Mouse (Mus musculus): Measurements from ENCODE around the gene Pum3. TPM values are rescaled to one million over a fixed set of nuclear protein-coding genes. Genes with fewer than 3 reads are reported as not detected.
"Not testable (repeated sequence)": the region's sequence is repeated elsewhere in the genome, so short reads cannot be mapped to it uniquely, and the experiment has no call there.

Gene Pum3
- polyA plus RNA-seq, 1 experiment from 2014 or later = 59.2 TPM

DNA sequence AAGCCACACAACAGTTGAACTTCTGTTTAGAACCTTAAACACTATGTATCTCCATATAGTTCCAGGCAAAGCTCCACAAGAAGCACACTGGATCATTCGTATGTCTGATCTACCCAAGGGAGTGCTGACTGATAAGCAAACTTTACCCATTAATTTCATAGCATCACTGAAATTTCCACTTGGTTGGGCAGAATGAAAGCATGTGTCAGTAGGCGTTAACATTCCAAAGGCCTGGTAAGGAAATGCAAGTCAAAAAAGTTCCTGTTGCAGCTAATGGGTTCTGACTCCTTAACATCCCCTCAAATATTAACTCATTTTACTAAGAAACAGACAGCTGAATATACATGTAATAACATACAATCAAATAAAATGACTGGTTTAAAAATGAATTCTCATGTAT is 37.2 kb downstream of the Pum3 start:
- H3K9me3 ChIP-seq (replicated peaks) = no peaks in the 10 kb centered on the region
- no peak overlapping the region for H3K9ac ChIP-seq
- H3K4me3 ChIP-seq (replicated peaks) = no peak overlapping the region
- H3K27ac ChIP-seq = no peak overlapping the region
- no peak overlapping the region for H3K4me2 ChIP-seq
- ATAC-seq (ENCODE audit: low read depth) (no peak), DNase-seq (no peak)
- H3K27me3 ChIP-seq = no peaks in the 10 kb centered on the region
- no peaks in the 10 kb centered on the region for H3K4me1 ChIP-seq (replicated peaks)
- peaks cover 91% of the 10 kb centered on the region for H3K36me3 ChIP-seq
- WGBS (ENCODE audit: insufficient replicate concordance) = 68% methylated on average over 2 of the region's 2 CpGs

DNA sequence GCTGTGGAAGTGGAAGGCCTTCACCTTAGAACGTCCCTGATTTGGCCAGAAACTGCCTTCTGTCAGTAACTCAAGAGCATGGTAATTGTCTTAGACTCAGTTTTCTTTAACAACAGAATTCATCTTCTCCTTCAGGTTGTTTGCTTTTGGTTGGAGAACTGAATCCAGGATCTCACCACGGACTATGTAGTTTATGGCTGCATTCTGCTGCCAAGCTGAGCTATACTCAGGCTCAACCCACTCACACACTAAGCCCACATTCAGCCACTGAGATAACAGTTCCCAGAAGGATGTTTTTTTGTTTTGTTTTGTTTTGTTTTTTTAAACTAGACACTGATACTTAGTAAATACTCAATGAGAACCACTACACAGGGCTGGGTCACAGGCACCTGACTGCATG is 38.3 kb downstream of the Pum3 start:
- no peak for DNase-seq
- 76% methylated on average over 2 of the region's 2 CpGs for WGBS (ENCODE audit: insufficient replicate concordance)
- no peak overlapping the region for H3K9ac ChIP-seq
- no peak overlapping the region for H3K27ac ChIP-seq
- H3K27me3 ChIP-seq = no peaks in the 10 kb centered on the region
- H3K4me1 ChIP-seq (replicated peaks) = no peaks in the 10 kb centered on the region
- peaks cover 91% of the 10 kb centered on the region for H3K36me3 ChIP-seq
- H3K4me2 ChIP-seq = no peak overlapping the region
- H3K4me3 ChIP-seq (replicated peaks) = no peak overlapping the region
- ATAC-seq (ENCODE audit: low read depth) = no peak
- no peaks in the 10 kb centered on the region for H3K9me3 ChIP-seq (replicated peaks)

DNA sequence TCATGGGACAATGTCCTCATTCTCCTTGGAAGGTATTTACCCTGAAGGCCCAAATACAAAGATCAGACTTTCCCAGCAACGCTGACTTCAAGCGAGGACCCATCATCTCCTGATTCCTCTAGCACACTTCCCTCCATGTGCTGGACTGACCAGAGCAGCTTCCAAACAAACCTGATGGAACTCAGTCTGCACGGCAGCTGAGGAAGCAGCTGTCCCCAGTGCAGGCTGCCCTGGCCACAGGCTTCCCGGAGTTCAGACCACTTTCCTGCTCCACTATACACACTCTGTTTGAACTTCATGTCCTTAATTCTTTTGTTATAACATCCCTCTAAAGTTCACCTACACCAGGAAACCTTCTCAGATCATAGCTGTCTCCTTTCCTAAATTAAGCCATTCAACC is 40.1 kb downstream of the Pum3 start:
- not testable (repeated sequence) for H3K9me3 ChIP-seq (replicated peaks); H3K4me2 ChIP-seq; H3K4me1 ChIP-seq (replicated peaks); DNase-seq; H3K4me3 ChIP-seq (replicated peaks); ATAC-seq (ENCODE audit: low read depth); H3K9ac ChIP-seq; H3K27me3 ChIP-seq; H3K27ac ChIP-seq
- peaks cover 89% of the 10 kb centered on the region for H3K36me3 ChIP-seq
- WGBS (ENCODE audit: insufficient replicate concordance) = 85% methylated on average over 4 of the region's 4 CpGs

DNA sequence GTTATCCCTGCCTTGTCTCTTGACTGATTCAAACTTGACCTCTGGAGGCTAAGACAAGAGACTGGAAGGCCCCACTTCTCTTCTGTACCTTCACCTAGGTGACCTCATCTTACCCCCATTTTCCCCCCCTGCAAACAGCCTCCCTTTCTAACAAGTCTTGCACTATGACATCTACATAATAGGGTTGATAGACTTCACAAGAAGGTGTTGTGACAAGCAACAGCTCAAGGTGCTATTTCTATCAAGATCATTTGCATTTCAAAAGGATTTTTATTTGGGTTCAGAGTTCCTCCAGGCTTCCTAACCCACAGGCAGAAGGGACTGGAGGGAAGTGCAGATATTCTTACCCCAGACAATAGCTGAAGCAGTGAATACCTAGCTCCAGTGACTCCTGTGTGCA is 44.3 kb downstream of the Pum3 start:
- ATAC-seq (ENCODE audit: low read depth) (no peak), DNase-seq (no peak)
- Histone ChIP-seq H3K4me3 (replicated peaks) (no peak overlapping the region), H3K9me3 (replicated peaks) (no peaks in the 10 kb centered on the region), H3K36me3 (peaks cover 54% of the 10 kb centered on the region), H3K27ac (no peak overlapping the region), H3K9ac (no peak overlapping the region), H3K27me3 (no peaks in the 10 kb centered on the region), H3K4me1 (replicated peaks) (no peaks in the 10 kb centered on the region), H3K4me2 (no peak overlapping the region)

DNA sequence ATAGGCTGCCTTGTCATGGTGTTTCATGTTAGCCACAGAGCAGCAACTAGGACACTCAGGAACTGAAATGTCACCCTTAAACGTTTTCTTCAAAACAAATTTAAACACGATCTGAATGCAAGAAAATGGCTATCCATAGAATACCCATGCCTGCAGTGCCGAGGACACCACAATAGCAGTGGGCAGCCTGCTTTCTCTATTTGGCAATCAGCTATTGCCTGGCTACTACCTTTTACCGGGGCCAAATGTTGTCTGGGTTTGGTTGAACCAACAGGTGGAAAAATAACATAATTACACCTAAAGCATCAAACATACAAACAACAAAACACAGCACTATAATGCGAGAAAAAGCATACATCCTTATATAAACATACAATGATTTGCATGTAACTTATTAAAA is 46.4 kb downstream of the Pum3 start:
- no peaks in the 10 kb centered on the region for H3K27me3 ChIP-seq
- H3K4me2 ChIP-seq = no peak overlapping the region
- no peak overlapping the region for H3K27ac ChIP-seq
- WGBS (ENCODE audit: insufficient replicate concordance) = 75% methylated on average over 5 of the region's 5 CpGs
- no peak for DNase-seq
- peaks cover 35% of the 10 kb centered on the region for H3K36me3 ChIP-seq
- H3K9me3 ChIP-seq (replicated peaks) = no peaks in the 10 kb centered on the region
- no peak overlapping the region for H3K4me3 ChIP-seq (replicated peaks)
- no peak for ATAC-seq (ENCODE audit: low read depth)
- no peaks in the 10 kb centered on the region for H3K4me1 ChIP-seq (replicated peaks)
- H3K9ac ChIP-seq = no peak overlapping the region

DNA sequence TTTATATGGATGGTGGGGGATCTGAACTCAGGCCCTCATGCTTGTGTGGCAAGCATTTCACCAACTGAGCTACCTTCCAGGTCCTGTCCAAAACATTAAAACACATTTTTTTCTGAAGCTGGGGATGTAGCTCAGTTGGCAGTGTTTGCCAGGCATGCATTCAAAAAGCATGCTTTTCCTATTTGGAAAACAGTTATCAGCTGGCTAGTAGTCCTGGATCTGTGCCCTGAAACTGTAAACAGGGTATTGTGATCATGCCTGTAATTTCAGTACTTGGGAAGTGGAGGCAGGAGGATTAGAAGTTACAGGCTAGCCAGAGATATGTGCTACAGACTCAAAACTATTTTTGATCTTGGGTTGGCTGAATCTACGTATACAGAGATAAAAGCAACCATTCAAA is 47.5 kb downstream of the Pum3 start:
- H3K4me3 ChIP-seq (replicated peaks) = no peak overlapping the region
- no peaks in the 10 kb centered on the region for H3K9me3 ChIP-seq (replicated peaks)
- ATAC-seq (ENCODE audit: low read depth) = no peak
- H3K4me1 ChIP-seq (replicated peaks) = no peaks in the 10 kb centered on the region
- H3K27ac ChIP-seq = no peak overlapping the region
- H3K36me3 ChIP-seq = peaks cover 24% of the 10 kb centered on the region
- no peak for DNase-seq
- H3K9ac ChIP-seq = no peak overlapping the region
- H3K27me3 ChIP-seq = no peaks in the 10 kb centered on the region
- 75% methylated on average over 1 of the region's 1 CpGs for WGBS (ENCODE audit: insufficient replicate concordance)
- H3K4me2 ChIP-seq = no peak overlapping the region

DNA sequence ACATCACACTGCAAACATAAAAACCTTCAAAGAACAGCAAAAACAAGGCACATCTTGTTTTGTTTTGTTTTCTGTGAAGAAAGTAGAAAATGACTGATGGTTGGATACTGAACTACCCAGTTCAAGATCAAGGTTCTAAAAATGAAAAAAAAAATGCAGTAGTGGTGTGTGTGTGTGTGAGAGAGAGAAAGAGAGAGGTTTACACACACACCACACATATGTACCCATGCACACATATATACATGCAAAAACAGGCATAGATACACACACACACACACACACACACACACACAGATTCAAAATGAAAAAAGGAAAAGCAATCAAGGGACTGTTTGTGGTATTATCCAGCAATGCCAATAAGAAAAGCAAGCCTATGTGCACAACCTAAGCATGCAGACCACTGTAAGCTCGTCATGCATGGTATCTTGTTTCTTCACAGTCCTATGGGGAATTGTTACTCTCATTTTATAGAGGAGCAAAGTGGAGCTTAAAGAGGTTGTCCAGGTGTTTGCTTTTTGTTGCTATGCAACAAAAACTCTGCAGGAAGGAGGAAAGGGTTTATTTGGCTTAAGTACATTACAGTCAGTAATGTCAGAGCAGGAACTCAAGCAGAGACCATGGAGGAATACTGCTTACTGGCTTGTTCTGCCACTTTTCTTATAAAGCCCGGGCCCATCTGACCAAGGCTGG is 49.8 kb downstream of the Pum3 start:
- no peaks in the 10 kb centered on the region for H3K4me1 ChIP-seq (replicated peaks)
- no peak overlapping the region for H3K4me3 ChIP-seq (replicated peaks)
- no peak overlapping the region for H3K9ac ChIP-seq
- H3K27me3 ChIP-seq = no peaks in the 10 kb centered on the region
- 72% methylated on average over 2 of the region's 2 CpGs for WGBS (ENCODE audit: insufficient replicate concordance)
- ATAC-seq (ENCODE audit: low read depth) = no peak
- 0 out of 2 replicates have a peak, but pooled peaks cover under 1% of the 10 kb centered on the region for H3K36me3 ChIP-seq
- no peak overlapping the region for H3K27ac ChIP-seq
- H3K4me2 ChIP-seq = no peak overlapping the region
- DNase-seq = no peak
- H3K9me3 ChIP-seq (replicated peaks) = no peaks in the 10 kb centered on the region

DNA sequence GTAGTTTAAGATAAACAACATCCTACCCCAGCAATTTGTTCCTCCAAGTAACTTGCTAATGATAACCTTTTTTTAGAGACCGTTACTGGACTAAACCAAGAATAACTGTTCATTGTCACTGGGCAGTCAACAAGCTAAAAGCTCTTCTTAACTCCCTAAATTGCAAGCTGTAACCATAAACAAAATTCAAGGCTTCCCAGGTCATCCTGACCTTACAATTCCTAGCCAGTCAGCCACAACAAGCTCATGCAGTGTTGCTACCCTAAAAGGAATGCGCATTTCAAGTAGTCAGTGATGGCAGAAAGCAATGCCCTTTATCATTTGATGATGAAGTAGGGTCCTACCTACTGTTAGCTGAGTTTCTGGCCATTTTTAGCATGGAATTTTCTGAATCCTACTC is 58.8 kb downstream of the Pum3 start:
- Histone ChIP-seq H3K36me3 (no peaks in the 10 kb centered on the region), H3K4me2 (no peak overlapping the region), H3K27me3 (no peaks in the 10 kb centered on the region), H3K9ac (no peak overlapping the region), H3K9me3 (replicated peaks) (no peaks in the 10 kb centered on the region), H3K27ac (no peak overlapping the region), H3K4me1 (replicated peaks) (no peaks in the 10 kb centered on the region), H3K4me3 (replicated peaks) (no peak overlapping the region)
- ATAC-seq (ENCODE audit: low read depth) (no peak), DNase-seq (no peak)
- 70% methylated on average over 2 of the region's 2 CpGs for WGBS (ENCODE audit: insufficient replicate concordance)

DNA sequence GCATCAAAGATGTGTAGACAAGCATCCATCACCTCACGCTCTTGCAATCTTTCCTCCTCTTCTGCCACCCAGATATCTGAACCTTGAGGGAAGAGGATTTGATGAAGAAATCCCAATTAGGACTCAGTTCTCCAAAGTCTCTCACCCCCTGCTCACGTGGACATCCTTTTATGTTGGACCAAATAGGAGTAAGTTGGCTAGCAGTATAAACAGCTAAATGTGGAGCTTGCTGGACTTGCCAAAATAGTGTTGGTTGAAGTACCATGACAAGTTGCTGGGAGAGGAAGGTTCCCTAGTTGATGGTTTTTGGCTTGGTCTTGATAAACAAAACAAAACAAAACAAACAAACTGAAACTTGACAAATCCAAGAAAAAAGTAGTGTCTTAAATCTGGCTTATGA is 59.5 kb downstream of the Pum3 start:
- H3K27me3 ChIP-seq = no peaks in the 10 kb centered on the region
- DNase-seq (no peak), ATAC-seq (ENCODE audit: low read depth) (no peak)
- H3K4me3 ChIP-seq (replicated peaks) = no peak overlapping the region
- no peaks in the 10 kb centered on the region for H3K9me3 ChIP-seq (replicated peaks)
- no peaks in the 10 kb centered on the region for H3K4me1 ChIP-seq (replicated peaks)
- no peak overlapping the region for H3K27ac ChIP-seq
- H3K9ac ChIP-seq = no peak overlapping the region
- no peaks in the 10 kb centered on the region for H3K36me3 ChIP-seq
- no peak overlapping the region for H3K4me2 ChIP-seq
- 66% methylated on average over 2 of the region's 2 CpGs for WGBS (ENCODE audit: insufficient replicate concordance)

DNA sequence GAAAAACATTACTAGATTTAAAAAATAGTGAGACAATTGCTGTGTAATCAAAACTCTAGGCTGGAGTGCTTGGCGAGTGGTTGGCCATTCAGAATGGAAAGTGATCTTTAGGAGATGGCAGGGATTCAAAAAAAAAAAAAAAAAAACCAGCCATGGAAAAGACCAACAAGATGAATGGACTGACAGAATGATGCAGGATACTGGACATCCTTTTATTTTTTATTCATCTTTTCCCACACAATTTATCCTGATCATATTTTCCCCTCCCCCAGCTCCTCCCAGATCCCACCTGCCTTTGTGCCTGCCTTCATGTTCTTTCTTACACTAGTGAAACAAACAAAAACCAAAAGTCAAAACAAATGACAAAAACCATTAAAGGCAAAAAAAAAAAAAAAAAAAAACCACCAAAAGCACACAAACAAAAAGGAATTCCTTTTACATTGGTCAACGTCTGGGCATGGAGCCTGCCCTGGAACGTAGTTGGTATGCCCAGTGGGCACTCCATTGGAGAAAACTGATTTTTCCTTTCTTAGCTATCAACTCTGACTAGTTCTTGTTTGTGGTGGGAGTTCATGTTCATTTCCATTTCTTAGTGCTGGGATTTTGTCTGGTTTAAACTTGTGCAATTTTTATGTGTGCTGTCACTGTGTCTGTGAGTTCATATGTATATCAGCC is 60.0 kb downstream of the Pum3 start:
- H3K4me3 ChIP-seq (replicated peaks) = no peak overlapping the region
- H3K27ac ChIP-seq = no peak overlapping the region
- ATAC-seq (ENCODE audit: low read depth) (no peak), DNase-seq (no peak)
- H3K4me2 ChIP-seq = no peak overlapping the region
- no peaks in the 10 kb centered on the region for H3K4me1 ChIP-seq (replicated peaks)
- no peaks in the 10 kb centered on the region for H3K27me3 ChIP-seq
- no peaks in the 10 kb centered on the region for H3K9me3 ChIP-seq (replicated peaks)
- no peak overlapping the region for H3K9ac ChIP-seq
- 60% methylated on average over 3 of the region's 3 CpGs for WGBS (ENCODE audit: insufficient replicate concordance)
- H3K36me3 ChIP-seq = no peaks in the 10 kb centered on the region

DNA sequence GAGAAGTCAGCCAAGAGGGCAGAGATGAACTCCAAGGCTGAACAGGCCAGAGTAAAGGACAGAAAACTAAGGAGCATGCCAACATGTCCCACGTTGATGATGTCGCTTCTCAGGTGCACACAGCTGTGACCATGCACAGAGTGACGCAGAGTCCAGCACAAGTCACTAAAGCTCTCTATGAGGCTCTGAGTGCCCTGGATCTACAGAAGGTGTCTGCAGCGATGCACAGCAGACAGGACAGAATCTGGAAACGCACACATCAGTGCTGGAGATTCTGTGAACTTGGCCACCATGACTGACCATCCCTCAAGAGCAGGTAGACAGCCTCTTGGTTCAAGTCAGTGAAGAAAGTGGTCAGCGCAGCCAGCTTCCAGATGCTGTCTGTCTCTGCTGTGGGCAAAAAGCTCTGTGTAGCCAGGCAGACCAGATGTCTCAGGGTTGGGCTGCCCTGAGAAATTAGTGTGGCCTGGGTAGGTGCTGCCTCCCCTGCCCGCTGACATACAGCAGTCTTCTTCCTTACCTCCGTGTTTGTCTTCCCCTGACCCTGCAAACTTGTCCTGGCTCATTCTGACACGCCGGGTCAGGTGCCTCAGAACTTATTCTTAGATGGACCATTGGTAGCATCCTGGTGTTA is 63.4 kb downstream of the Pum3 start:
- Histone ChIP-seq H3K4me2 (no peak overlapping the region), H3K9me3 (replicated peaks) (no peaks in the 10 kb centered on the region), H3K36me3 (no peaks in the 10 kb centered on the region), H3K4me3 (replicated peaks) (no peak overlapping the region), H3K4me1 (replicated peaks) (no peaks in the 10 kb centered on the region), H3K9ac (no peak overlapping the region), H3K27me3 (no peaks in the 10 kb centered on the region), H3K27ac (no peak overlapping the region)
- DNase-seq (no peak), ATAC-seq (ENCODE audit: low read depth) (no peak)
- 68% methylated on average over 10 of the region's 10 CpGs for WGBS (ENCODE audit: insufficient replicate concordance)

DNA sequence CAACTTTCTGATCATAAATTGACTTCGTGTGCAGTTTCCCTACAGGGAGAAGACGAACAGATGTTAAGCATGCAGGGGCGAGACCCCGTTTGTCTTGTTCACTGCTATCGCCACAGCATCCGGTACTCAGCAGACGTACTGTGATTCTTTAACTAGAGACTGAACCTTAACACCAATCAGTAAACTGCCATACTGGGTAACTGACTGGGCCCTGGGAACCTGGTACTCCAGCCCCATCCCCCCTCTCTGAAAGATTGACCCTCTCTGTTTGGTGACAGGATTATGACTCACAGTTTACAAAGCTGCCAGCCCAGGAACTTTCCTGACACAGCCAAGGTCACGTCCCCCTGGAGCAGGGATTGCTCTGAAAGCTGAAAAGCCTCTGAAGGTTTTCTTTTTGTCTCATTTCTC is 65.1 kb downstream of the Pum3 start:
- peak overlapping the region; percentile 33 for H3K4me2 ChIP-seq
- H3K4me3 ChIP-seq (replicated peaks) = no peak overlapping the region
- H3K27ac ChIP-seq = no peak overlapping the region
- H3K27me3 ChIP-seq = no peaks in the 10 kb centered on the region
- WGBS (ENCODE audit: insufficient replicate concordance) = 27% methylated on average over 8 of the region's 8 CpGs
- no peaks in the 10 kb centered on the region for H3K4me1 ChIP-seq (replicated peaks)
- H3K9ac ChIP-seq = no peak overlapping the region
- DNase-seq (no peak), ATAC-seq (ENCODE audit: low read depth) (peak; percentile 65)
- H3K9me3 ChIP-seq (replicated peaks) = no peaks in the 10 kb centered on the region
- H3K36me3 ChIP-seq = no peaks in the 10 kb centered on the region
